Mouse (Mus musculus) spleen, embryonic (tissue): ENCODE measurements at regions not wholly inside any gene's neighbourhood (a gene's known extent, or its start where the extent isn't known, plus 50 kb on each side); places are given as distances from the start of the nearest gene placed in this dataset.
"Not testable (repeated sequence)": the region's sequence is repeated elsewhere in the genome, so short reads cannot be mapped to it uniquely, and the experiment has no call there.

Experiments used
- CTCF ChIA-PET: fragments of 350-600 bp; sonication (Branson Sonifier 250); formaldehyde crosslinking; loops from one replicate; lab custom pipeline; 2022; lab: Charles Lee

DNA sequence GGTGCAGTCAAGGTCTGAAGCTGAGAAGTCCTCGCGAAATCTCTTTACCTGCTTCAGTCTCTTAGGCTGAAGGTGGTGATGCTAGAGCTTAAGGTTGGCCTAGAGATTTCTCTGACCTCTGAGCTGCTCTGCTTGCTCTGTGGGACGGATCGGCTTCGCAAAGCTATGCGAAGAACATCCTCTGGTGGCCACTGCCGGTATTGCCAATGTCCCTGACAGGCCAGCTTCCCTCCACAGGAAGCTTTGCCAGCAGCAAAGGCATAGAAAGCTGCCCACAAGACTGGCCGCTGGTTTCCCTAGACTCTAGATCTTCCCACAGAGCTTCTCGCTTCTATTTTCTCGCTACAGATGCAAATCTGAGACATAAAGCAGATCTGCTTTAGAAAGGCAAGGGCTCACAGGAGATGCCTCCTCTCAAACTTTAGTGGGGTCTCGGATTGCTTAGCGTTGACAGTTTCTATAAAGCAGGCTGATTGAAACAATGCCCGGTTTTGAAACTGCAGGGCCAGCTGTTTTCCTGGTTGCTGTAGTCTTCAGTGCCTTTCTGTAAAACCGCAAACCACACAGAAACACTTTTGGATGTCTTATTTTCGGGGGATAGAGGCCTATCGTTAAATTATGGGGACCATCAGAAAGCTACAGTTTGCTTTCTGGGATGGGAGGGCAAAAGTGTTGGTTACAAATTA lies 153.7 kb downstream of the Car8 start:
- CTCF ChIA-PET: no interaction called here

DNA sequence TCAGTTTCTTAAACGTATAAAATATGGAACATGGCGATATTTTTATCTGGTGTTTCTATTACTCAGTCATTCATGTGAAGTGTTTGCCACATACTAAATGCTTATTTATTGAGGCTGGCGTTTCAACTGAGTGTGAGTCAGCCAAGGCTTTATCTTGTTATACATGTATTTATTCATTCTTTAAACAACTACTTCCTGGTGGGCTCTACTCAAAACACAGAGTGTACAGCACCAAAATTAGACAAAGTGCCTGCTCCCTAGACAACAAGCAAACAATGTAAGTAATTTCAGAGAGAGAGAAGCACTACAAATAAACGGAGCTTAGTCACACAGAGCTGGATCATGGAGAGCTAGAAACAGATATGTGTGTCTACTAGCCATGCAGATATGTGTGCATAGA lies 159.5 kb downstream of the Car8 start:
- CTCF ChIA-PET: no interaction called here

- CTCF ChIA-PET: no interaction called here
These were observed 165.8 kb downstream of the Car8 start for GRCm38 (mm10) chr4:8072989-8073573.

GRCm38 (mm10) chr4:8070693-8071092 lies 168.1 kb downstream of the Car8 start:
- CTCF ChIA-PET: not testable (repeated sequence)

GRCm38 (mm10) chr4:8068086-8068485 lies 170.8 kb downstream of the Car8 start:
- CTCF ChIA-PET: no interaction called here

GRCm38 (mm10) chr4:8041776-8042175 lies 197.1 kb downstream of the Car8 start:
- CTCF ChIA-PET: no interaction called here

DNA sequence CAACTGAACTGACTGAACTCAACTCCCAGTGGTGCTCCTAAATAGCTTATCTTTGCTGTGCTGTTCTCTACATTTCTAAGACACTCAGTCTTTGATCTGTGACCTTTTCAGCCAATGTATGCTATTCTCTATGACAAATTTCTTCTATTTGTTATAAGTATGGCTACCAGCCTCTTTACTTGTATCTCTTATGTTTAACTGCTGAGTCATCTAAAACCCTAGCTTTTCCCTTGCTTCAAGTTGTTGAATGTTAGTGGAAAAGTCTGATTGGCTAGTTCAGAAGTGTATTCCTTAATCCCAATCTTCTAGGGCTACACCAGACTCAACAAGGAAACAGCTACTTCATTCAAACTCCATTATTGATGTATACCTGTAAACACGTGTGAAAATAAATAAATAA lies 201.0 kb downstream of the Car8 start:
- CTCF ChIA-PET: no interaction called here

DNA sequence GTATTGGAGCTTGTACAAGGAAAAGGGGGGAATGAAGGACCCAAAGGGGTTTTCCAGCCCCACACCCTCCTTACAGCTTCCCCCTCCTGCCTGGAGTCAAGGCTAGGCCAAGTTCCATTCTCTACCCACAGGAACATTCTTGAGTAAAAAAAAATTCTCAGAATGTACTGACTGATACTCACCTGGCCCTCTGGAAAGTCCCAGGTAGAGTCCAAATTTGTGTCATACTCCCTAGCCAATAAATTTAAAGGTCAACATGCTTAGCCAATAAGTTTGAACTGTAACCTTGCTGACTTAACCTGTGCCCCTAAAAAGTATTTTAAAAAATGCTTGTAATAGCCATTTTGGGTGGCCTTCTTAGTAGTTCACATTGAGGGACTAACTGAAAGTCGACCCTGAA lies 205.4 kb downstream of the Car8 start:
- CTCF ChIA-PET: not testable (repeated sequence)

- CTCF ChIA-PET: no interaction called here
These were observed 233.7 kb downstream of the Car8 start for GRCm38 (mm10) chr4:8005155-8005554.

DNA sequence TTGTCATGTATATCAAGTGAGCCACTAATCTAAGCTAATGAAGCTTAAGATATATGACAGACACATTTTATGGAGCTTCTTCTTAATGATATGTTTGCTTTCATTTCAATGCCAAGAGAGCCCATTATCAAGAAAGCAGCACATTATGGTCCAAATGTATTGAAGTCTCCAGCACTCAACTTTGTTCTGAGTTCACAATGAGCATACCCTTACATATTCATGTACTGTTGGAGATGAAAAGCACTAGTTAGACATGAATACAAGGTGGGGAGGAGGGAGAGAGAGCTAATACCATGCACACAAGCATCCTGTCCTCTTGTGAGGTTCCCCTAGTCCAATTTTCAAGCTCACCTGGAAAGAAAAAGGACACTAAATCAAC lies 241.3 kb downstream of the Car8 start:
- CTCF ChIA-PET: no interaction called here

DNA sequence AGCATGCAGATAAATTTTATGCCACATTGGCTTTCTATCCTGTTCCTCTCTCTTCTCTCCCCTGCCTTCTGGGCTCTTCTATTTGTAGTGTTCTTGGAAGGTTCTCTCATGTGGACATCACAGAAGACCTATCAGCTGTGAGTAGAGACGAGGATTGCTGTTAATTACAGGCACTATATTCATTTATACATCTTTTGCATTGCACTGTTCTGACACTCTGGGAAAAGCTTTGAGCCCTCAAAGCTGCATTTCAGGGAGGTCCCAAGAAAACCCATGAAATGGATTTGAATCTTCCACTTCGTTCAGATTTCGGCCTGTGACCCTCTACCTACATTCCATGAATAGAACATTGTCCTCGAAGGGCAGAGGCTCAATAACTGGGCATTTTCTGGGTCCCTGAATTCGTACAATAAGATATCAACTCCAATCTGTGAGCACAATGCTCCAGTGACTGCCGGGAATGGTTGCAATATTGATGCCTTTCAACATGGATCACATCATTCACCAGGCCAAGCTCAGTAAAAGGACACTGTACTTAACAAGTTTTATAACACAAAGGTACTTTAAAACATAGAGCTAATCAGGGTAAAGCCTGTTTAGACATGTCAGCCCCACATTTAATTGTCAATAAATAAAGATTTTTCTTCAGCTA lies 241.8 kb downstream of the Car8 start:
- CTCF ChIA-PET: no interaction called here

GRCm38 (mm10) chr4:7992944-7993343 lies 245.9 kb downstream of the Car8 start:
- CTCF ChIA-PET: no interaction called here

GRCm38 (mm10) chr4:7987781-7988180 lies 251.1 kb downstream of the Car8 start:
- CTCF ChIA-PET: no interaction called here

GRCm38 (mm10) chr4:7987346-7987745 lies 251.5 kb downstream of the Car8 start:
- CTCF ChIA-PET: no interaction called here

DNA sequence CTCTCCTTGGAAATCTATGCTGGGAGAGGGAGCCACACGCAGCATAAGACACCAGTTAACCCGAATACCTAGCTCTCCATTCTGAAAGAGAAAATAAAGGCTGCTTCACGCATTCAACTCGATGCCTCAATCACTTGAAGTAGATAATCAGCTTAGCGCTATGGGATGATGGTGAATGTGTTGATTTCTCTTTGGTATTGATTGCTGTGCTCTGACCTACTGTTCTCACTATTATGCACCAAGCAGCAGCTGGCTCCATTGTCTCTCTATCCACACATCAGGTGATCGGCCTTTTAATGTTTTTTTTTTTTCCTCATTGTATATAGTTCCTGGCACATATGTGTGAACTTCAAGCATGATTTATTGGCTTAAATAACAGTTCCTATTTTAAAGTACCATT lies 254.0 kb downstream of the Car8 start:
- CTCF ChIA-PET: no interaction called here

- CTCF ChIA-PET: interaction anchor here (0.6 to 0.7 kb wide), 2 partner anchors 386 to 1633 kb away, joined by 4 to 6 read pairs; no protein-coding TSS in a partner anchor
These were observed 259.0 kb downstream of the Car8 start for GRCm38 (mm10) chr4:7979772-7980351.

GRCm38 (mm10) chr4:7977661-7978444 lies 261.0 kb downstream of the Car8 start:
- CTCF ChIA-PET: no interaction called here

DNA sequence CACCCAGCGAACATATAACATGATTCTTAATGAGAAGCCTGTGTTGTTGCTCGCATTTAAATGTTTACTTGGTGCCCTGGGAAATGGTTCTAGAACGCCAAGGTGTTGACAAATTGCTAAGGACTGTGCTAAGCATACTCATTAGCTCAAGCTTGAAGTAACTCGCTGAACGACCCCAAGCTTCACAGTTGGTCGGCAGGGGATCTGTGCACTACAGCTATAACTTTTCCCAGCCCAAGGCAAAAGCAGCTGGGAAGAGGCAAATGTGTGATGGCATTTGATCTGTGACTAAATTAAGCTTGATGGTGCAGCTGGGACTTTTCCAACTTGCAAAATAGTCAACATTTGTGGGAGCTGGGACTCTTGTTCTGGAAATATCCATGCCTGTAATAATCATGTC lies 268.6 kb downstream of the Car8 start:
- CTCF ChIA-PET: no interaction called here

DNA sequence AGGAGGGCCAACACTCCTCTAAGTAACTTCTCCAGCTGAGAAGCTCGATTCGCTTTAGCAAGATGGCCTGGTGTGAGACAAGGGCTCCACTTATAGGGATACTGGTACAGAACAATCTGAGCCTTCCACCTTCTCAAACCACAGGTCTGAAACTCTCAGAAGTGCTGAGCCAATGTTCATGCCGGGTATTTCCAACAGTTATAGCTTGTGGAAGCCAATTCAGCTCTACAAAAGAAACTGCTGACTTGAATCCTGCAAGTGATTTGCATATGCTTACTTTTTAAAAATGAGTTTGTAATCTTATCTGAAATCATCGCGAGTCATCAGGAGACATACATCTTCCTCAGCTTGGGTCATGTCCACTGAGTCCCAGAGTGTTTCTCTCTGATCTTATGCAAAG lies 273.2 kb downstream of the Car8 start:
- CTCF ChIA-PET: no interaction called here

DNA sequence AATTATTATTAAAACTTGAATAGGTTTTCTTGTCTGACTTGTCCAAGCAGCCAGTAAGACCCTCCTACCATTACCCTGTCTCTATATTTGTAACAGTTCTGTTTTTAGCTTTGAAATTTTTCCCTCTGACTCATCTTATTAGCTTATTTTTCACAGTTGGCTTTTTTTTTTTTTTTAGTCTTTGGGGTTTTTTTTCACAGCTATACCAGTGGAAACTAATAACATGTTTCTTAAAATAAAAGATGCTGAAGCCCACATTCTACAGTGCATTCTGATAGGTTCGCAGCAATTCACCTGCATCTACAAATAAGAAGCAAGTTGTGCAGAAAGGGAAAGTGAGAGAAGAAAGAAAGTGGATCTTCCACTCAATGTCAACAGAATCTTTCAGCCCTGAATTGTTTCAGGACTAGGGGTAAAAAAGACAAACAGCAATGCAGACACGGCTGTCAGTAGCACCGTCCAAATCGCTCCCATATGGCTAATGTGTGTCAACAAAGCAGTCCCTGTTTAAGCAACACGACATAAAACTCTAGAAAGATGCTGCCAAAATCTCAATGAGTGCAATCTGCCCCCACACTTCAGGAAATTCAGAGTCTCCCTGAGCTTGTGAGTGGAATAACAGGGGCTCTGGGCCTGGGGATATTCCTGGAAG lies 277.2 kb downstream of the Car8 start:
- CTCF ChIA-PET: no interaction called here

- CTCF ChIA-PET: no interaction called here
These were observed 278.5 kb downstream of the Car8 start for GRCm38 (mm10) chr4:7960335-7960734.

DNA sequence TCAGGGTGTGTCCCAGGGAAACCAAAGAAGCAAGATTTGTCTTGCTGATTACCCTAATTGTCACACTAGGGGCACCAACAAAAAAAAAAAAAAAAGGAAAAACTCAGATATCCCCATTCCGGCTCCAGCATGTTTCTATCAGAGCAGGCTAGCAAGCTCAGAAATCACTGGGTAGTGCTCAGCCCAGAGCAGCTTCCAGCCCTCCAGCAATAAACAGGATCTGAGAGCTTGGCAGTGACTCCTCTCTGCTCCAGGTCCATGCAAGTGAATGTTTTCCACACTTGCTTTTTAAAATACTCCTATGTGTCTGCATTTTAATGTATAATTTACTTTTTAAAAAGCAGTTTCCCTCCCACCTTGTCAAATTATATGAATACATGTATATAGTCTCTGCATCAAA lies 290.8 kb downstream of the Car8 start:
- CTCF ChIA-PET: no interaction called here
